Mouse (Mus musculus) spleen, adult 2 months (tissue): ENCODE data around the gene Capn7.

Experiments
- CTCF ChIP-seq: fragments of 200-500 bp; IDR thresholded peaks from 2 replicates; pipeline ENCODE4 v1.5.1; 2011; ENCODE audit warnings: mild to moderate bottlenecking, inconsistent platforms; ENCODE audit not compliant: insufficient read depth, insufficient read length, insufficient replicate concordance; ENCODE audit errors: extremely low read depth
- POLR2A ChIP-seq: fragments of 200-500 bp; IDR thresholded peaks from 2 replicates; pipeline ENCODE4 v1.6.1; 2011; ENCODE audit warnings: low read depth, low read length, inconsistent platforms

- TF ChIP-seq POLR2A (no peak), CTCF (no peak)
These were observed 84.5 kb downstream of the Capn7 start for GRCm38 (mm10) chr14:31420985-31421384.
